Mouse (Mus musculus): ENCODE measurements around the gene Prkcb. TPM values are rescaled to one million over a fixed set of nuclear protein-coding genes. Genes with fewer than 3 reads are reported as not detected.

Prkcb gene
- polyA plus RNA-seq, 1 experiment from 2014 or later, result 13.3 TPM

DNA sequence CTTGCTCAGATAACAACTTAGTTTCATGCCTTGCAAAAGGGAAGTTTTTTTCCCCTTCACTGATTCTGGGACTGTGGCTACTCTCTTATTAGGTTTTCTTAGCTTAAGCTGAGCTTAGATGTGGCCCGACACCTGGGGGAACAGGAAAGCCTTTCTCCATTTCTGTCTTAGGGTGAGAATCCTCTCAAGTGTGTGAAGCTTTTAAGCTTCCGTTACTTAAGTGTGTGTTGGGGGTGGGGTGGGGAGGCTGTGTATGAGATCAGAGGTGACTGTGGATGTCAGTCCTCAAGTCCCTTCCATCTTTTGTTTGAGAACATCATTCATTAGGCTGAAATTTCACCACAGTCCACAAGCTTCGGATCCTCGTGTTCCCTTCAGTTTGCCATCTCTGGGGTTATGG, 63.3 kb downstream of the Prkcb start:
- no peak overlapping the region for H3K27ac ChIP-seq (ENCODE audit: low read depth, low read length)
- no peaks in the 10 kb centered on the region for H3K27me3 ChIP-seq (ENCODE audit: control insufficient read depth, insufficient read depth, low read length)
- no peak for ATAC-seq (replicated peaks; ENCODE audit: insufficient number of reproducible peaks, low FRiP score, low TSS enrichment)
- 0 out of 2 replicates have a peak, but pooled peaks cover 3% of the 10 kb centered on the region for H3K4me1 ChIP-seq (ENCODE audit: control insufficient read depth, insufficient read depth, low read length)
- H3K9ac ChIP-seq (ENCODE audit: low read depth, low read length), result no peak overlapping the region
- no peaks in the 10 kb centered on the region for H3K9me3 ChIP-seq (replicated peaks; ENCODE audit: control insufficient read depth, low read length)
- 83% methylated on average over 4 of the region's 4 CpGs for WGBS (ENCODE audit: insufficient replicate concordance)
- H3K36me3 ChIP-seq (ENCODE audit: control insufficient read depth, insufficient read depth, low read length), result no peaks in the 10 kb centered on the region
- H3K4me2 ChIP-seq, result no peak overlapping the region
- H3K4me3 ChIP-seq (ENCODE audit: low read depth, low read length), result no peak overlapping the region

DNA sequence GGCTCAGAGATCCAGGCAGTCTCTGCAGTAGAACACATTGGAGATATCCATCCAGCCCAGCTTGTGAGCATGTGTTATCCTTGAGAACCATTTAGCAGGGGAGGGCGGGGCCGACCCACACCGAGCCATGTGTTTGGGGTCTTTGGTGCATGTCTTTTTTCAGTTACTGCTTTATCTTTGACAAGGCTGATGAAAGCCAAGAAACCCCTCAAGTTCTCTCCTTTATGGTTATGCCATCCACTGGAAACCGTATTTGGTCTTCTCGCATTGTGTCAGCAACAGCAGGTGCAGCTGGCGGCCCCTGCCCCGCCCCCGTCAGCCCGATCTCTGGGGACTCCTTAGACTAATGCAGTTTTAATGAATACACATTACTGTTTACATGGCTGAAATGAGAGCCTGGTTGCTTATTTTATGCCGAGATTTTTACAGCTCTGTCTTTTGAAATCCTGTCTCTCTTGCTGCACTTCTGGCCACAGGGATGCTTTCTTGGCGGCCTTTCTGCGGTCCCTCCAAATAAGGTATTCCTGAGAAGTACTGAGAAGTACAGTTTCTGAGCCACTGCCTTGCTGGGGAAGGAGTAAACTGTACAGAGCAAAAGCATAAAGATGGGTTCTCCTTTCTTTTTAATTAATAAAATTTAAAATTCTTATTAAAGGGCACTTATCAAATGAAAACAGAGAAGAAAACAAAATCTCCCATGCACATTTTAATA, 64.2 kb downstream of the Prkcb start:
- Histone ChIP-seq H3K4me3 (ENCODE audit: low read depth, low read length) (no peak overlapping the region), H3K27me3 (ENCODE audit: control insufficient read depth, insufficient read depth, low read length) (no peaks in the 10 kb centered on the region), H3K4me2 (no peak overlapping the region), H3K9me3 (replicated peaks; ENCODE audit: control insufficient read depth, low read length) (no peaks in the 10 kb centered on the region), H3K36me3 (ENCODE audit: control insufficient read depth, insufficient read depth, low read length) (no peaks in the 10 kb centered on the region), H3K9ac (ENCODE audit: low read depth, low read length) (no peak overlapping the region), H3K4me1 (ENCODE audit: control insufficient read depth, insufficient read depth, low read length) (no peaks in the 10 kb centered on the region), H3K27ac (ENCODE audit: low read depth, low read length) (no peak overlapping the region)
- ATAC-seq (replicated peaks; ENCODE audit: insufficient number of reproducible peaks, low FRiP score, low TSS enrichment), result no peak
- 67% methylated on average over 12 of the region's 12 CpGs for WGBS (ENCODE audit: insufficient replicate concordance)

DNA sequence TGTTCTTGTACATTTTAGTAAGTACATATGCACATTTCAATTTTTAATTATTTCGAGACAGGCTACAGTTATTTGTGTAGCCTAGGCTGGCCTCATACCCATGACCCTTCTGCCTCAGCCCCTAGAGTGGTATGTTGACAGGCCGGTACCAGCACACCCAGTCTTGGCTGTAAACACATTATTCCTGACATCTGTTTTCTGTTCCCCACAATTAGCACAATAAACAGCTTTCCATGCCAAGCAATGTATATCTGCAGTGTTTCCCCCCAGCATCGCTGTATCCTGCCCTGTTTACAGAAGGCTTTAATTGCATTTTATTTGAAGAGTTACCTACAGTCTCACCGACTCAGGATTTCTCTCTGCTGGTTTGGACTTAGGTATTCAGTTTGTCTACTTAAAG, 64.8 kb downstream of the Prkcb start:
- no peaks in the 10 kb centered on the region for H3K4me1 ChIP-seq (ENCODE audit: control insufficient read depth, insufficient read depth, low read length)
- H3K9me3 ChIP-seq (replicated peaks; ENCODE audit: control insufficient read depth, low read length), result no peaks in the 10 kb centered on the region
- H3K36me3 ChIP-seq (ENCODE audit: control insufficient read depth, insufficient read depth, low read length), result no peaks in the 10 kb centered on the region
- no peak for ATAC-seq (replicated peaks; ENCODE audit: insufficient number of reproducible peaks, low FRiP score, low TSS enrichment)
- WGBS (ENCODE audit: insufficient replicate concordance), result 81% methylated on average over 4 of the region's 4 CpGs
- no peaks in the 10 kb centered on the region for H3K27me3 ChIP-seq (ENCODE audit: control insufficient read depth, insufficient read depth, low read length)
- no peak overlapping the region for H3K4me3 ChIP-seq (ENCODE audit: low read depth, low read length)
- H3K9ac ChIP-seq (ENCODE audit: low read depth, low read length), result no peak overlapping the region
- no peak overlapping the region for H3K4me2 ChIP-seq
- H3K27ac ChIP-seq (ENCODE audit: low read depth, low read length), result no peak overlapping the region

DNA sequence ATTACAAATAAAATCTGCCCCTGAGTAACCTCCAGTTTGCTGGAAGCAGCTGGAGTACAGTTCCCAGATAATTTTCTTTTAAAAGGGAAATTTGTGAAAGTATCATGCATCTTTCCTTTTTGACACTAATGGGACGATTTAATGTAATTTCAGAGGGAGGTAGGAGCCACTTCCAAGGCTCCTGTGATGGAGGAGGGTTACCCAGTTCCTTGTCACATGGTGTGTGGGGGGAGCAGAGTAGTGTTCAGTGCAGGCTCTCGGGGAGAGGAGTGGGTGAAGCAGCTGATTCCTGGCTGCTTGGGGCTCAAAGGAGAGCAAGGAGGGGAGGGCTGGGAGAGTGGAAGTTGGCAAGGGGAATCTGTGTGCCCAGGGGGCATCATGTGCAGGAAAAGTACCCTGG, 68.4 kb downstream of the Prkcb start:
- ATAC-seq (replicated peaks; ENCODE audit: insufficient number of reproducible peaks, low FRiP score, low TSS enrichment), result no peak

DNA sequence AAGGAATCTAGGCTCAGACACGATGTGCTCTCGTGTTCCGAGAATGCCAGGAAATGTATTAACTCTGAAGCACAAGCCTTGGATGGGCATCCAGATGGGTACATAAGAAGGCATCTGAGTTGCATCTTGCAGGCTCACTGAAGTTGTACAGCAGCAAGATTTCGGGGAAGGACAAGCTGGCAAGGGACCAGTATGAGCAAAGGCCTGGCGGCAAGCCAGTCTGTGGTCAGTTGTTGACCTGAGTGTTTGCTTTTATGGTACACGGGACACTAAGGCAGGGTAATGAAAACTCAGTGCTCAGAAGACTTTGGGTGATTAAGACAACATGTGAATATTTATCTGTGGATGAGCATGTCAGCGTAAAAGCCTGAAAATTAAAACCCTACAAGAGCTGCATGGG, 69.3 kb downstream of the Prkcb start:
- no peak overlapping the region for H3K4me3 ChIP-seq (ENCODE audit: low read depth, low read length)
- H3K27me3 ChIP-seq (ENCODE audit: control insufficient read depth, insufficient read depth, low read length), result no peaks in the 10 kb centered on the region
- H3K4me1 ChIP-seq (ENCODE audit: control insufficient read depth, insufficient read depth, low read length), result no peaks in the 10 kb centered on the region
- no peaks in the 10 kb centered on the region for H3K9me3 ChIP-seq (replicated peaks; ENCODE audit: control insufficient read depth, low read length)
- no peak overlapping the region for H3K4me2 ChIP-seq
- no peak for ATAC-seq (replicated peaks; ENCODE audit: insufficient number of reproducible peaks, low FRiP score, low TSS enrichment)
- no peak overlapping the region for H3K27ac ChIP-seq (ENCODE audit: low read depth, low read length)
- 84% methylated on average over 7 of the region's 7 CpGs for WGBS (ENCODE audit: insufficient replicate concordance)
- H3K36me3 ChIP-seq (ENCODE audit: control insufficient read depth, insufficient read depth, low read length), result no peaks in the 10 kb centered on the region
- H3K9ac ChIP-seq (ENCODE audit: low read depth, low read length), result no peak overlapping the region

More for the DNA sequence above, 68.4 kb downstream of the Prkcb start:
- no peak overlapping the region for H3K9ac ChIP-seq (ENCODE audit: low read depth, low read length)
- H3K9me3 ChIP-seq (replicated peaks; ENCODE audit: control insufficient read depth, low read length), result no peaks in the 10 kb centered on the region
- no peak overlapping the region for H3K4me2 ChIP-seq
- H3K27ac ChIP-seq (ENCODE audit: low read depth, low read length), result no peak overlapping the region
- no peak overlapping the region for H3K4me3 ChIP-seq (ENCODE audit: low read depth, low read length)
- H3K4me1 ChIP-seq (ENCODE audit: control insufficient read depth, insufficient read depth, low read length), result no peaks in the 10 kb centered on the region
- H3K36me3 ChIP-seq (ENCODE audit: control insufficient read depth, insufficient read depth, low read length), result no peaks in the 10 kb centered on the region
- WGBS (ENCODE audit: insufficient replicate concordance), result 43% methylated on average over 2 of the region's 2 CpGs
- H3K27me3 ChIP-seq (ENCODE audit: control insufficient read depth, insufficient read depth, low read length), result no peaks in the 10 kb centered on the region

DNA sequence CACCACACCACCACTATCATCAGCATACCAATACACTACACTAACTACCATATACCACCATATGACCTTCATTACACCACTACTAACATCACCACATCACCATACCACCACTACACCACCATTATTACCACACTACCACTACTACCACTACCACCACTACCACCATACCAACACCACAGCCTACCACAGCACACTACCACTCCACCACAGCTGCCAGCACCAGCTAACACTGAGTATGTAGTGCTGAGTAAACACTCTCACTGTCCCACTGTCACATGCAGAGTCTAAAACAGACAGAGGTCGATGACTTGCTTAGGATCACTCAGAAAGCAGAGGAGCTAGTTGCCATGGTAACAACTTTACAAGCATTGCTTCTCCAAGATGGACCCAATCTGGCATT, 78.1 kb downstream of the Prkcb start:
- WGBS (ENCODE audit: insufficient replicate concordance), result 68% methylated on average over 1 of the region's 1 CpGs
- H3K4me3 ChIP-seq (ENCODE audit: low read depth, low read length), result no peak overlapping the region

DNA sequence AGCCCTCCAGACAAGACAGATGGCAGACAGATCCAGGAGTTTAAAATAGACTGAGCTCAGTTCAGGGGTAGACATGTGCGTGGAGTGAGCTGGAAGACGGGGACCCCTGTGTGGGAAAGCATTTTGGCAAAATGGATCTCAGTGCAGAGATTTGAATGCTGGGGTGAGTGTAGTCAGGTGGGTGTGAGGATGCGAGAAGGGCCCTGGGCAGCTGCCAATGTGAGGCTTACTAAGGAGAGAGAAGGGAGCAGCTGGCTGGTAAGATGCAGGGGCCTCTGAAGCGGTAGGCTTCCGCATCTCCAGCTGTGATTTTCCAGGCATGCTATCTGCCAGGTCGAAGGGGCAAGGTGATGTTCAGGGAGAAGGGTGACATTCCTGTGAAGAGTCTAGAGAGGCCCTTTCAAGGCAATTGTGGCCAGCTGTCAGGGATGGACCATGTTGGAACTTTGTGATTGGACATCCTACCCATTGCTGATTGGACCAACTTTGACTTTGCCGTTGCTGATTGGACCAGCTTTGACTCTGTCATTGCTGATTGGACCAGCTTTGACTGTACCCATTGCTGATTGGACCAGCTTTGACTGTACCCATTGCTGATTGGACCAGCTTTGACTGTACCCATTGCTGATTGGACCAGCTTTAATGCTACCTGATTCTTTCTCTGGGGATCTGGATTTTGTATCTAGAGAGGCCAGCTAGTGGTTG, 78.9 kb downstream of the Prkcb start:
- no peak overlapping the region for H3K4me2 ChIP-seq
- no peak for ATAC-seq (replicated peaks; ENCODE audit: insufficient number of reproducible peaks, low FRiP score, low TSS enrichment)
- H3K27me3 ChIP-seq (ENCODE audit: control insufficient read depth, insufficient read depth, low read length), result no peaks in the 10 kb centered on the region
- H3K27ac ChIP-seq (ENCODE audit: low read depth, low read length), result no peak overlapping the region
- no peak overlapping the region for H3K9ac ChIP-seq (ENCODE audit: low read depth, low read length)
- no peak overlapping the region for H3K4me3 ChIP-seq (ENCODE audit: low read depth, low read length)
- WGBS (ENCODE audit: insufficient replicate concordance), result 81% methylated on average over 7 of the region's 7 CpGs
- H3K4me1 ChIP-seq (ENCODE audit: control insufficient read depth, insufficient read depth, low read length), result no peaks in the 10 kb centered on the region
- no peaks in the 10 kb centered on the region for H3K36me3 ChIP-seq (ENCODE audit: control insufficient read depth, insufficient read depth, low read length)
- no peaks in the 10 kb centered on the region for H3K9me3 ChIP-seq (replicated peaks; ENCODE audit: control insufficient read depth, low read length)

More for the DNA sequence above, 78.1 kb downstream of the Prkcb start:
- Histone ChIP-seq H3K4me2 (no peak overlapping the region), H3K4me1 (ENCODE audit: control insufficient read depth, insufficient read depth, low read length) (no peaks in the 10 kb centered on the region), H3K9me3 (replicated peaks; ENCODE audit: control insufficient read depth, low read length) (no peaks in the 10 kb centered on the region), H3K27me3 (ENCODE audit: control insufficient read depth, insufficient read depth, low read length) (no peaks in the 10 kb centered on the region), H3K9ac (ENCODE audit: low read depth, low read length) (no peak overlapping the region), H3K36me3 (ENCODE audit: control insufficient read depth, insufficient read depth, low read length) (no peaks in the 10 kb centered on the region), H3K27ac (ENCODE audit: low read depth, low read length) (no peak overlapping the region)
- no peak for ATAC-seq (replicated peaks; ENCODE audit: insufficient number of reproducible peaks, low FRiP score, low TSS enrichment)

DNA sequence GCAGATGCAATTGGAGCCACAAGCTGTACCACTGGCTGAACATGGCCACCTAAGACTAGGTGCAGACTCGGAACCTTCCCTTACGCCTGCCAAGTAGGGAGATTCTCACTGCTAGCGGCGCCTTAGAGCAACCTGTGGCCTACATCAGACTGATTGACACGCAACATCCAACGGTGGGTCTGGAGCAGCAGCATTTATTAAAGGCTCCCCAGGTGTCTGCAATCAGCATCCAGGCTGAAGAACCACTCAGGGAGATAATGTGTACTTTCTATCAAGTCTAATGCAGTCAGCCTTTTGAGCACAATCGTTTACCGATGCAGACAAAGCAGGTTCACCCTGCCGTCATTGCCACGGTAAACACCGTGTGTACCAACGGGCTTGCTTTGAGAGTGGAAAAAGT, 81.9 kb downstream of the Prkcb start:
- no peak overlapping the region for H3K4me2 ChIP-seq
- no peaks in the 10 kb centered on the region for H3K4me1 ChIP-seq (ENCODE audit: control insufficient read depth, insufficient read depth, low read length)
- no peaks in the 10 kb centered on the region for H3K27me3 ChIP-seq (ENCODE audit: control insufficient read depth, insufficient read depth, low read length)
- ATAC-seq (replicated peaks; ENCODE audit: insufficient number of reproducible peaks, low FRiP score, low TSS enrichment), result no peak
- H3K9ac ChIP-seq (ENCODE audit: low read depth, low read length), result no peak overlapping the region
- no peaks in the 10 kb centered on the region for H3K36me3 ChIP-seq (ENCODE audit: control insufficient read depth, insufficient read depth, low read length)
- no peak overlapping the region for H3K4me3 ChIP-seq (ENCODE audit: low read depth, low read length)
- no peaks in the 10 kb centered on the region for H3K9me3 ChIP-seq (replicated peaks; ENCODE audit: control insufficient read depth, low read length)
- WGBS (ENCODE audit: insufficient replicate concordance), result 89% methylated on average over 12 of the region's 12 CpGs
- no peak overlapping the region for H3K27ac ChIP-seq (ENCODE audit: low read depth, low read length)

DNA sequence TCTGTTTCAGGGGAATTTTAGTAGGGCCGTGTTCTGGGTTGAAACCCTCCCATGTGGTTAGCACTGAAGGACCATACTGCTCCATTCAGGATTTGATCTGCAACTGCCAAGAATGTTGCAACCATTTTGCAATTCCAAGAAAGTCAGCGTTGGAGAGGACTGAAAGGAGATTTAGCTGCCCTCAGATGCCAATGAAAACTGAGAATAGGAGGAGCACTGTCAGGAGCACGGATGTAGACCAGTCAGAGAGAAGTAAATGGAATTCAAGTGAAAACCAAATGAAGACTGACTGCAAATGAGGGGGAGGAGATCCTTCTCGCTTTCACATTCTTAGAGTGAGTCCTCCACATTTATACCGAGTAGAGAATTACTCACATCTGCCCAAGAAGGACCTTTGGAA, 83.4 kb downstream of the Prkcb start:
- H3K27ac ChIP-seq (ENCODE audit: low read depth, low read length), result no peak overlapping the region
- 68% methylated on average over 5 of the region's 5 CpGs for WGBS (ENCODE audit: insufficient replicate concordance)
- no peak overlapping the region for H3K4me2 ChIP-seq
- no peaks in the 10 kb centered on the region for H3K9me3 ChIP-seq (replicated peaks; ENCODE audit: control insufficient read depth, low read length)
- no peaks in the 10 kb centered on the region for H3K27me3 ChIP-seq (ENCODE audit: control insufficient read depth, insufficient read depth, low read length)
- no peak overlapping the region for H3K9ac ChIP-seq (ENCODE audit: low read depth, low read length)
- no peaks in the 10 kb centered on the region for H3K4me1 ChIP-seq (ENCODE audit: control insufficient read depth, insufficient read depth, low read length)
- no peaks in the 10 kb centered on the region for H3K36me3 ChIP-seq (ENCODE audit: control insufficient read depth, insufficient read depth, low read length)
- no peak for ATAC-seq (replicated peaks; ENCODE audit: insufficient number of reproducible peaks, low FRiP score, low TSS enrichment)
- H3K4me3 ChIP-seq (ENCODE audit: low read depth, low read length), result no peak overlapping the region

All from heart, embryonic 11.5 days (tissue).